Mouse (Mus musculus) hindbrain, embryonic 11.5 days (tissue): ENCODE measurements around the gene Arpc5. TPM values are rescaled to one million over a fixed set of nuclear protein-coding genes. Genes with fewer than 3 reads are reported as not detected.

Source experiments
- ATAC-seq: fragments of 200-750 bp; cut with Nextera tagmentation; 2 replicates; pipeline ENCODE4 v1.8.0; 2017; ENCODE audit warnings: mild to moderate bottlenecking, moderate TSS enrichment, moderate library complexity; ENCODE audit not compliant: low FRiP score
- DNase-seq: peaks from one replicate; pipeline ENCODE4 v3.0.0-alpha.2; 2015; ENCODE audit warnings: low spot score
- H3K27ac ChIP-seq: fragments of 300-500 bp; sonication (generic); 2 replicates; pipeline ENCODE4 v1.5.1; 2014; ENCODE audit warnings: mild to moderate bottlenecking, low read depth, low read length
- H3K27me3 ChIP-seq: fragments of 300-500 bp; sonication (generic); 2 replicates; pipeline ENCODE4 v1.6.1; 2014; ENCODE audit warnings: mild to moderate bottlenecking, low read length, moderate library complexity, mixed read lengths; ENCODE audit not compliant: control insufficient read depth, insufficient read depth
- H3K36me3 ChIP-seq: fragments of 300-500 bp; sonication (generic); 2 replicates; pipeline ENCODE4 v1.6.1; 2014; ENCODE audit warnings: mild to moderate bottlenecking, low read length, moderate library complexity, mixed read lengths; ENCODE audit not compliant: control insufficient read depth, insufficient read depth
- H3K4me1 ChIP-seq: fragments of 300-500 bp; sonication (generic); replicated peaks from 2 replicates; pipeline ENCODE4 v1.6.1; 2014; ENCODE audit warnings: low read length, mixed read lengths; ENCODE audit not compliant: control insufficient read depth, insufficient read depth
- H3K4me2 ChIP-seq: fragments of 300-500 bp; sonication (generic); replicated peaks from 2 replicates; pipeline ENCODE4 v1.6.1; 2014; ENCODE audit warnings: mild to moderate bottlenecking, low read depth, low read length
- H3K4me3 ChIP-seq: fragments of 300-500 bp; sonication (generic); 2 replicates; pipeline ENCODE4 v1.5.1; 2014; ENCODE audit warnings: low read depth, low read length
- H3K9ac ChIP-seq: fragments of 300-500 bp; sonication (generic); 2 replicates; pipeline ENCODE4 v1.6.1; 2014; ENCODE audit warnings: low read depth, low read length
- H3K9me3 ChIP-seq: fragments of 300-500 bp; sonication (generic); 2 replicates; pipeline ENCODE4 v1.6.1; 2016; ENCODE audit warnings: low read length; ENCODE audit not compliant: control insufficient read depth
- WGBS: fragments of 180-500 bp; shearing (Covaris S2); extraction: QIAGEN DNeasy Blood & Tissue Kit; methylation state at CpG from one replicate; pipeline ENCODE4 v1.1.7; 2014; 5-methylcytosine and 5-hydroxymethylcytosine counted together
- polyA plus RNA-seq: library from polyadenylated mRNA; unstranded; fragments of >200 nt; fragmentation: Nextera tagmentation; extraction: Ambion mirVana; gene quantifications from 2 replicates; pipeline ENCODE4 v1.2.1, GENCODE M21; 2014

The Arpc5 gene
- polyA plus RNA-seq, 1 experiment from 2014 or later = 339 TPM

DNA sequence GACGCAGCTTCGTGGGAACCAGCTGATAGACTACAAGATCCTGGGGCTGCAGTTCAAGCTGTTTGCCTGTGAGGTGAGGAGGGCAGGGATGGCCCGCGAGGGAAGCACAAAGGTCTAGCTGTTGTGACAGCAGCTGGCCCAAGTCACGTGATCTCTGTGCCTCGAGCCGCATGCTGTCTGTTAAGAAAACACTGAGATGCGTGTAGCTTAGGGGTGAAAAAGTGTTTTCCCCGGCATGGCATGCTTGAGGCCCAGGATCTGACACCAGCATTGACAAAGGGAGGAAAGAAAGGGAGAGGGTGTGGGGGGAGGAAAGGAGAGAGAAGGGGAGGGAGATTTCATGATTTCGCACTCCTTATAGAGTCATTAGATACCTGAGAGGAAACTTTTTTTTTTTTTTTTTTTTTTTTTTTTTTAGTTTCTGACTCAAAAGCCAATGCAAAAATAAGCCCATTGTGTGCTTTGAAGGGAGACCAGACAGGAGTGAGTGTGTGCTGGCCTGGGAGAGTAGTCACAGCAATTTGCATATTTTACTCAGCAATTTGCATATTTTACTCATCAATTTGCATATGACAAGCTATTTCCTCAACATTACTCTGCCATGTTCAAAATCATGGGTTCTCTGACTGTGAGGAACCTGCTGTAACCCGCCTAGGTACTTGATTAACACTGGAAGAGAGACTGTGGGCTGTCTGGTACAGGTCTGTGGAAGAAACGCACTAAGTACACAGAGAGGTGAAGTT is 50.9 kb downstream of the Arpc5 start:
- no peak overlapping the region for H3K9ac ChIP-seq
- H3K36me3 ChIP-seq = no peaks in the 10 kb centered on the region
- WGBS = 24% methylated on average over 12 of the region's 12 CpGs
- no peak overlapping the region for H3K4me3 ChIP-seq
- H3K27me3 ChIP-seq = no peaks in the 10 kb centered on the region
- H3K4me2 ChIP-seq = no peak overlapping the region
- no peaks in the 10 kb centered on the region for H3K9me3 ChIP-seq
- ATAC-seq = peak; percentile 73
- peak; percentile 76 for DNase-seq
- H3K4me1 ChIP-seq = peaks cover 17% of the 10 kb centered on the region
- H3K27ac ChIP-seq = peak overlapping the region; percentile 89

DNA sequence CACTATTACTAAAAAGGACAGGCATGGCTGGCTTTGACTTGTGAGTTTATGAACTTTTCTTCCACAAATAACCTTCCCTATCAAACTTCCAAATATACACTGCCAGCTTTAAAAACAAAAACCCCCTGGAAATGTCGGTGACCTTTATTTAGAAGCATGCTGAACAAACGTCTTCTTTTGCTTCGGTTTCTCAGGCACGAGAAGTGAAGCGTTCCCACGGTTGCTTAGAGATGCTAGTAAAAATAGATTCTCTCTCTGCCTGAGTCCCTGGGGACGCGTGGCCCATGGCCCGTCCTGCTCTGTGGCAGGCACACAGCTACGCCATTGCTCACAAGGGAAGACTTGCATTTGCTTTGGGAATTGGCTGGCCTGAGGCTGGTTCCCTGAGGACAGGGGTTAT is 51.5 kb downstream of the Arpc5 start:
- Histone ChIP-seq H3K27me3 (no peaks in the 10 kb centered on the region), H3K4me2 (no peak overlapping the region), H3K9me3 (no peaks in the 10 kb centered on the region), H3K4me3 (no peak overlapping the region), H3K36me3 (no peaks in the 10 kb centered on the region), H3K27ac (peak overlapping the region; percentile 89), H3K9ac (no peak overlapping the region; the same call in 1 of the 2 replicates), H3K4me1 (peaks cover 17% of the 10 kb centered on the region)
- 17% methylated on average over 10 of the region's 10 CpGs for WGBS
- ATAC-seq = peak; percentile 25; the same call in 1 of the 2 replicates
- peak; percentile 64 for DNase-seq

DNA sequence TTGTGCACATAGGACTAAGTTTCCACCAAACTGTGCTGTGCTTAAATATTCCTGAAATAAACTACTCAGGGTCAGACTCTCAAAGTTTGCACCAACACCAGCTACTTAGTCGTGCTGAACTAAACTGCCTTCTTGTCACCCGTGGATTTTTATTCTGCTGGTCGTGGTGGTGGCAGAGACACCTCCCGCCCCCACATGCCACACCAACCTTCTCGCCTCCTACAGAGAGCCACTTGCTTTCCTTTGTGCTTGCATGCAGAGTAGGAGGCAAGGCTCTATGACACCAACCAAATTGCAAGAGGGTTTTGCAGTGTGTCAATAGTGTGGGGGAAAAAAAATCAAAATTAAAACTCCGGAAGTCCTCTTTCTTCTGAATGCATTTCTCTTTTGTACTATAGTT is 53.2 kb downstream of the Arpc5 start:
- no peak overlapping the region for H3K4me3 ChIP-seq
- H3K4me2 ChIP-seq = no peak overlapping the region
- H3K9me3 ChIP-seq = no peaks in the 10 kb centered on the region
- no peak overlapping the region for H3K9ac ChIP-seq
- no peak for ATAC-seq
- DNase-seq = no peak
- 74% methylated on average over 6 of the region's 6 CpGs for WGBS
- H3K4me1 ChIP-seq = peaks cover 17% of the 10 kb centered on the region
- no peaks in the 10 kb centered on the region for H3K36me3 ChIP-seq
- no peak overlapping the region for H3K27ac ChIP-seq
- no peaks in the 10 kb centered on the region for H3K27me3 ChIP-seq

DNA sequence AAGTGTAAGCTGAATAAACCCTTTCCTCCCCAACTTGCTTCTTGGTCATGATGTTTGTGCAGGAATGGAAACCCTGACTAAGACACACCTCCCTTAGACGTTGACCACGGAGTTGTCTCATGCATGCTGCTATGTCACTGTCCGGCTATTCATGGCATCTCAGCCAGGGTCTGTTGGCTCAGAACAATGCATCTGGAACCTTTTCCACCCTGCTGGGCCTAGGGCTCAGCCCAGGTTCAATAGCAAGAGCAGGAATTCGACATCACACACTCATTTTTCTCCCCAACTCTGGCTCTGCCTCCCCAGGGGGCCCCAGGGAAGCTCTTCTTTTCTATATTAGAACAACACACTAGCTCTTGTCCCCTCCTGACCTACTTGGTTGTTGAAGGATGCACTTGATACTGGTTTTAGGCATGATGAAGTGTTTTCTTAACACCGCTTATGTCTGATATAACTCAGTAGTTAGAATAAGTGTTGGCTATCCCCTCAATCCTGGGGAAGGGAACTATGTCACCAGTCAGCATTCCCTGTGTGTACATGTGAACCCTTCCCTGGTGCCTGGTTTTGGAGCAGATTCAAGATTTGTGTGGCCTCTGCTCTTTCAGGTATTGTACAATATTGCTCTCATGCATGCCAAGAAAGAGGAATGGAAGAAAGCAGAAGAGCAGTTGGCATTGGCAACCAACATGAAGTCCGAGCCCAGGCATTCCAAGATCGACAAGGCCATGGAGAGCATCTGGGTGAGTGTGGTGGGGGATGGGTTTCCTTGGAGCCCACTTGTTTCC is 54.8 kb downstream of the Arpc5 start:
- Histone ChIP-seq H3K36me3 (no peaks in the 10 kb centered on the region), H3K4me1 (peaks cover 15% of the 10 kb centered on the region), H3K4me3 (no peak overlapping the region), H3K27ac (no peak overlapping the region), H3K9me3 (no peaks in the 10 kb centered on the region), H3K9ac (no peak overlapping the region), H3K27me3 (no peaks in the 10 kb centered on the region), H3K4me2 (no peak overlapping the region)
- whole genome bisulfite sequencing = 69% methylated on average over 7 of the region's 7 CpGs
- DNase-seq (no peak), ATAC-seq (no peak)

DNA sequence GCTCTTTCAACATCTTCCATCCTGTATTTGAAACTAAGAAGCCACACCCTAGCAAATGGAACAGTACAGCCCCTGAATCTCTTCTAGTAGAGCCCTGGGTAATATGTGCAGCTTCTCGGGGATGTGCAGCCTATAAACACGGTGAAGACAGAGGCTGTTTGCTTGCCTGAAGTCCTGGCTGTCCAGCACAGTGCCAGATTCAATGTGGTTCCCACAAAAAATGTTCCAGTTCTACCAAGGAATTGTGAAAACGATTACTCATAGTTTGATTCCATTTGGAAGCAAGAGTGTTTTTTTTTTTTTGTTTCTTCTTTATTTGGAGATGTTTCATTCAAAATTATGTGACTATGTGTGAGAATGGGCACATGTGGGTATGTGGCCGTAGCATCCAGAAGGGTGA is 55.4 kb downstream of the Arpc5 start:
- 89% methylated on average over 4 of the region's 4 CpGs for WGBS

DNA sequence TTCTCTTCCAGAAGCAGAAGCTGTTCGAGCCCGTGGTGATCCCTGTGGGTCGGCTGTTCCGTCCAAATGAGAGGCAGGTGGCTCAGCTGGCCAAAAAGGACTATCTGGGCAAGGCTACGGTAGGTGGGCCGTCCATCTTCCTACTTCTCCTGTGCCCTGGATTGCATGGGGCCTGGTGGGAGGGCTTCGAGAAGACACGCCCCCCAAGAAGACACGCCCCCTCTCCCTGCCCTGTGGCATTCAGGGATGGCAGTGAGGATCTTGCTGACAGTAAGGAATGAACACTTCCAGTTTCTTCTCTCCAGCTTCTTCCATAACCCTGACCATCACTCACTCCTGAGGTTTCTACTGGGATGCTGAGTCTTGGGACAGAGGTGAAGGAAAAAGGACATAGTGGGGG is 57.9 kb downstream of the Arpc5 start:
- no peak for ATAC-seq
- Histone ChIP-seq H3K27me3 (no peaks in the 10 kb centered on the region), H3K36me3 (no peaks in the 10 kb centered on the region), H3K9ac (no peak overlapping the region), H3K27ac (no peak overlapping the region), H3K9me3 (no peaks in the 10 kb centered on the region), H3K4me2 (no peak overlapping the region), H3K4me1 (no peaks in the 10 kb centered on the region), H3K4me3 (no peak overlapping the region)
- no peak for DNase-seq
- WGBS = 72% methylated on average over 9 of the region's 9 CpGs

More for the DNA sequence above, 55.4 kb downstream of the Arpc5 start:
- no peak for ATAC-seq
- no peaks in the 10 kb centered on the region for H3K36me3 ChIP-seq
- H3K27me3 ChIP-seq = no peaks in the 10 kb centered on the region
- no peak overlapping the region for H3K4me2 ChIP-seq
- no peak overlapping the region for H3K4me3 ChIP-seq
- H3K4me1 ChIP-seq = peaks cover 10% of the 10 kb centered on the region; the same call in 1 of the 2 replicates
- H3K27ac ChIP-seq = no peak overlapping the region
- no peaks in the 10 kb centered on the region for H3K9me3 ChIP-seq
- no peak overlapping the region for H3K9ac ChIP-seq
- DNase-seq = no peak

Other genes starting within 250 kb of the Arpc5 start
- gene Apobec4, start 16.0 kb upstream of the Arpc5 start, polyA plus RNA-seq = not detected in 2 replicates
- 26.6 and 27.5 TPM in 2 replicates for gene Rgl1, start 191 bp upstream of the Arpc5 start, polyA plus RNA-seq
- 3.4 and 5.0 TPM in 2 replicates for gene Ncf2, start 33.7 kb downstream of the Arpc5 start, polyA plus RNA-seq
- 45.4 and 49.4 TPM in 2 replicates for gene Smg7, start 136.1 kb downstream of the Arpc5 start, polyA plus RNA-seq
- 28.9 and 36.7 TPM in 2 replicates for gene Nmnat2, start 188.5 kb downstream of the Arpc5 start, polyA plus RNA-seq